Mouse (Mus musculus) hematopoietic stem cell, adult 5-6 weeks (primary cell): Measurements from ENCODE around the gene Gm11627. TPM values are rescaled to one million over a fixed set of nuclear protein-coding genes. Genes with fewer than 3 reads are reported as not detected.
"Not testable (repeated sequence)": the region's sequence is repeated elsewhere in the genome, so short reads cannot be mapped to it uniquely, and the experiment has no call there.

ENCODE experiments used
- ATAC-seq, 2 experiments: fragments of 125-278 bp in 1 of 2; replicated peaks in 1 of 2; 2 replicates each; pipeline ENCODE4 v1.8.0; 2016 to 2017; ENCODE audit warnings: inconsistent platforms in 2 of 2, mild to moderate bottlenecking in 2 of 2, moderate number of reproducible peaks in 2 of 2, low read depth in 1 of 2, moderate TSS enrichment in 1 of 2; ENCODE audit not compliant: low FRiP score in 2 of 2, poor library complexity in 2 of 2, severe bottlenecking in 2 of 2, insufficient read depth in 1 of 2, low TSS enrichment in 1 of 2
- total RNA-seq: library from RNA; stranded (forward); fragments of 172-1452, 232-1000 nt; gene quantifications from 2 replicates; pipeline ENCODE4 v1.2.3, GENCODE M21; 2017

Gm11627 gene
- total RNA-seq, 1 experiment from 2014 or later, result not detected

DNA sequence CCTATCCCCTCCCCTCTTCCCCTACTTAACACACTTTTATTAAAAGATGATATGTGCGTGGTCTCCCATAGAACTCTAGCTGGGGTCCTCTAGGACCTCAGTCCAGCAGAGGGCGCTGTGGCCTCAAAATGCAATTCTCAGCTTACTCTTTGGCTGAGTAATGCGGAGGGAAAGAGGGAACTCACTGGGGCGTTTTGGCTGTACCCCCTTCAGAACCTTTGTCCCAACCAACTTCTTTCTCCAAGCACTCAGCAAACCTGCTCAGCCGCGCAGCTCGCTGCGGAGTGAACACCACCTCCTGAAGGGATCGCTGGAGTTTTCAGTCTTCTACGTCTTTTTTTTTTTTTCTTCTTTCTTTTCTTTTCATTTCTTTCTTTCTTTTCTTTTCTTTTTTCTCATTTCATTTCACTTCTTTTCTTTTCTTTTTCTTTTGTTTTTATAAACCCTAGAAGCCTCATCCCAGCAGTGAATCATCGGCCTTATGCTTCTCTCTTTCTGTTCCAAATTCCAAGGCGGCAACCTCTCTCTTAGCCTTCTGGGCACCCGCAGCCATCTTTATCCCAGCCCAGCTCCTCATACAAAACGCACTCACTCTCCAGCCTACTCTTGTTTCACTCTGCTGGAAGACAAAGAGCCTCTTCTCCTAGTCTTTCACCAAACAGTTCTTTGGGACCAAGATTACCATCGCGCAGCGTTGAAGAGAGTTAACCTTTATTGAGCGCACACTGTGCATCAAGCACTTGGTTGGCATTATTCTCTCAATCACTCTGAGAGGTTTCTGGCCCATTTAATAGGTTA lies 6.2 kb downstream of the Gm11627 start:
- peak; percentile 73 to 87; a peak in 3 of 4 replicates for ATAC-seq

DNA sequence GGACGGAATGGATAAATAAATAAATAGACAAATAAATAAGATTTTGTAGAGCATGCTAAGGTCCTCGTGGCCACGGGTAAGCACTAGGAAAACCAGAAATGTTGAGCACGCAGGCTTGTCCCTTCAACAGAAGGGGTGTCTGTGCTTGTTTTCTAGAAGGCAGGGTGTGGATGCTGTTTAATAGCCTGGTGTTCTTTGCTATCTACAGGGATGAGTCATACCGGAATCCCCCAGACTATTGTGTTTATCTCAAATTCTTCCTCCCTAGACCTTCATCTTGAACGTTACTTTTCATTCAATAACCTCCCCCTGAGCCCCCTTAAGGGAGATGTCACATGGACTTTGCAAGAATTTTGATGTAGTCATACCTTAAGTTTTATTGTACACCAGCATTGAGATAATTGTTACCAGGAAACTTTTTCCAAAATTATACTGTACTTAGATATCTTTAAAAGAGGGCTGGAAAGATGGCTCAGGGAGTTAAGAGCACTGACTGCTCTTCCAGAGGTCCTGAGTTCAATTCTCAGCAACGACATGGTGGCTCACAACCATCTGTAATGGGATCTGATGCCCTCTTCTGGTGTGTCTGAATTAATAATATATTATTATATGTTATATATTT lies 10.4 kb downstream of the Gm11627 start:
- no peak for ATAC-seq

- no peak for ATAC-seq
These were observed 11.1 kb downstream of the Gm11627 start for GRCm38 (mm10) chr11:102568191-102568590.

DNA sequence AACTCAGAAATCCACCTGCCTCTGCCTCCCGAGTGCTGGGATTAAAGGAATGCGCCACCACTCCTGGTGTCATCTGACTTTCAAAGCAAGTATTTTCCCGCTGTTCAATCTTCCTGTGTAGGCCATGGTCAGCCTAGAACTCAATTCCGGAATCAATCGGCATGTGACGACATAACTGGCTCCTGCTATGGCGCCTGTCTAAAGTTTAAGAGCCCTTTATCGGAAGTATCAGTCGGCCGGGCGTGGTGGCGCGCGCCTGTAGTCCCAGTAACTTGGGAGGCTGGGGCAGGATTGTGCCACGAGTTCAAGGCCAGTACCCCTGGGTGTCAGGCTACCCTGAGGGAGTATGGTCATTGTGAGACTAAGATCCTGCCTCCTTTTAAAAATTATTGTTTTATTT lies 11.5 kb downstream of the Gm11627 start:
- no peak for ATAC-seq

DNA sequence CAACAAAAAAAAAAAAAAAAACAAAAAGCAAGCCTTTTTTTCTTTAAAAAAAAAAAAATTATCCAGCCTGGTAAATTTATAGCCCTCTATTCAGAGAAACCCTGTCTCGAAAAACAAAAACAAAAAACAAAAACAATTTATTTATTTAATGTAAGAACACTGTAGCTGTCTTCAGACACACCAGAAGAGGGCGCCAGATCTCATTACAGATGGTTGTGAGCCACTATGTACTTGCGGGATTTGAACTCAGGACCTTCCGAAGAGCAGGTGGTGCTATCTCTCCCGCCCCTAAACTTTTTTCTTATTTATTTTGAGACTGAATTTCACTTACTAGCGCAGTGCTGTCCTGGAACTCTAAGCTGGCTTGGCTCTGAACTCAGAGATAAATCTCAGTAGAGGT lies 12.1 kb downstream of the Gm11627 start:
- ATAC-seq, result no peak

GRCm38 (mm10) chr11:102566290-102566689 lies 13.0 kb downstream of the Gm11627 start:
- no peak for ATAC-seq

- ATAC-seq, result no peak
These were observed 13.5 kb downstream of the Gm11627 start for GRCm38 (mm10) chr11:102565741-102566140.

DNA sequence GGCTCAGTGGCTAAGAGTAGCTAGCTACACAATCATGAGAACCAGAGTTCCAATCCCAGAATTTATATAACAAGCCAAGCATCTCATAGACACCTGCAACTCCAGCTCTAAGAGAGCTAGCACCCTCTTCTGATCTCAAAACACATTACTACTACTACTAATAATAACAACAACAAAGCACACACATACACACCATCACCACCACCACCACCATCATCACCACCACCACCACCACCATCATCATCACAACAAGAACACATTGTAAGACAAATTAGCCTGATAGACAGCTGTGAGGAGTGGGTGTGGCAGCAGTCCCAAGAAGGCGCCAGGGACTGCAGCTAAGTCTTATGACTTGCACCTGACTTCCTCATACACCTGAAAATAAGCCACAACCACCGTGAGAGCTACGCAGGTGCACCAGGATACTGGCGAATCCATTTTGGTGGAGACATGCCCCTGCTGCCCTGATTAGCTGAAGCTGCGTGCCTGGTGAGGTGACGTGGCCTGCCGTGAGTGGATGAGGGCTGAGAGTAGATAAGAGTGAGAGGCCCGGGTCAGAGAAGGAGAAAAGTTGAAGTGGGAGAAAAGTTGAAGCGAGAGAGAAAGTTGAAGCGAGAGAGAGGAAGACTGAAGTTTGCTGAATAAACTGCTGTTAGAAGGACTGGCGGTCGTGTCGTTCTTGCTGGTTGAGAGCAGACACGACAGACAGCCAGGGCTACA lies 14.1 kb downstream of the Gm11627 start:
- ATAC-seq, result not testable (repeated sequence)

- ATAC-seq, result no peak
These were observed 20.6 kb downstream of the Gm11627 start for GRCm38 (mm10) chr11:102558704-102559103.

- no peak for ATAC-seq
These were observed 21.9 kb downstream of the Gm11627 start for GRCm38 (mm10) chr11:102557386-102557785.

DNA sequence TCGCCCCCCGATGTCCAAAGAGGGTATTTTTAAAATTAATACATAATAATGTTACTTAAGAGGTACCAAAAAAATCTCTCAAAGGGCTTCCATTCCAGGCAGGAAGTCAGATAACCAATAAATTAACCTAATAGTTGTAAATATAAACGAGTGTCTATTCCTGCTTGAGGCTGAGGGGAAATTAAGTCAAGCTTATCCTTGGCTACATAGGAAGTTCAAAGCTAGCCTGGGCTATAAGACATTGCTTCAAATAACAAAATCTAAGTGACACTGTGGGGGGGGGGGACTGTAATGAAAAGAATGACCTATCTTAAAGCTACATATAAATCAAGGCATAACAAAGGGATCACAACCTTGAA lies 22.6 kb downstream of the Gm11627 start:
- no peak for ATAC-seq

GRCm38 (mm10) chr11:102556031-102556715 lies 23.1 kb downstream of the Gm11627 start, which contains the start of gene Gpatch8:
Gpatch8 (minus strand) TSS chr11:102556392.
- peak; percentile 90 to 96 for ATAC-seq

DNA sequence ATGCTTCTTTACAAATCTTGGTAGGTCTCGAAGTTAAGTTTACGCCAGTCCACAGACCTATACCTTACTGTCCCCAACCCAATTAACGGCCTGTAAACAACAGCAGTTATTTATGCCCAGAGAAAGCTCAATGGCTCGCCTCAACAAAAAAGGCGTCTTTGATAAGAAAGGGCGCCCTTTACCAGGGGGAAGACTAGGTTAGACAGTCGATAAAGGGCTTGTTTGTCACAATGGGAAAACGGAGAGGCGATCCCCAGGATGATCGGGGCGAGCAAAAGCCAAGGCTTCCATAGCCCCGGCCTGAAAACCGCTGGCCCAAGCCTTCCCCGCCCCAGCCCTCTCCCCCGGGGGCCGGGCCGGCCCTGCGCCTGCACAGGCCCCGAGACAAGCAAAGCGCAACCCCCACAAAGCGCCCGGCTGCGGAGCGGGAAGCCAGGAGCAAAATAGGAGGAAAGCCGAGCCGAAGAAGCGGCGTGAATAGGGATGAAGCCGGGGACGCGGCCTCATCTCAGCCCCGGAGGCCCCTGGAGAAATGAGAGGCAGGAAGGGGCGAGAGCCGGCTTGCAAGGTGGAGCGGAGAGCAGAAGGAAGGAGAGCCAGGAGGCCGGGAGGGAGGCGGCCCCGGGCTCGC lies 23.7 kb downstream of the Gm11627 start:
- ATAC-seq, result peak in 1 of 2 experiments; percentile 27; a peak in 1 of 4 replicates

- ATAC-seq, result no peak
These were observed 27.2 kb downstream of the Gm11627 start for GRCm38 (mm10) chr11:102552051-102552450.

DNA sequence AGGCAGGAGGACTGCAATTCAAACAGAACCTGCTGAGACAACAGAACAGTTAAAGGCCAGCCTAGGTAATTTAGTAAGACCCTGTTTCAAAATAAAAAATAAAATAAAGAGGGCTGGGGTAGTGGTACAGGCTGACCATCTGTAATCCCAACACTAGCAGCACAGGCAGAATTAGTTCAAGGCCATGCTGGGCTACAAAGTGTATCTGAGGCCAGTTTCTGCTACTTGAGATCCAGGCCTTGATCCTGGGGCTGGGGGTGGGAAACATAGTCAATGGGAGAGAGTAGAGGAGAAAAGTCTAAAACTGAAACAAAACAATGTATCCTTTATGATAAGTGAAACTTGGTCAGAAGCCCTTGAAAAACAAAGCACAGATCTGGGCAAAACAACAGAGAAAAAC lies 28.1 kb downstream of the Gm11627 start:
- ATAC-seq, result no peak

GRCm38 (mm10) chr11:102541471-102541870 lies 37.8 kb downstream of the Gm11627 start:
- no peak for ATAC-seq

DNA sequence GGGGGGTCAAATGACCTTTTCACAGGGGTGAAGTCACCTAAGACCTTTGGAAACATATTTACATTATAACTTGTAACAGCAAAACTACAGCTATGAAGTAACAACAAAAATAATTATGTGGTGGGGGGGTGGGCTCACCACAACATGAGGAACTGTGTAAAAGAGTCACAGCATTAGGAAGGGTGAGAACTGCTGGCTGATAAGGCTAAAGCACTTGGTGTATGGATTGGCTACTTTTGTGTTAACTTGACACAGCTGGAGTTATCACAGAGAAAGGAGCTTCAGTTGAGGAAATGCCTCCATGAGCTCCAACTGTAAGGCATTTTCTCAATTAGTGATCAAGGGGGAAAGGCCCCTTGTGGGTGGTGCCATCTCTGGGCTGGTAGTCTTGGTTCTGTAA lies 39.0 kb downstream of the Gm11627 start:
- not testable (repeated sequence) for ATAC-seq
